Mouse (Mus musculus): ENCODE results near the gene Ifi27l2a. TPM values are rescaled to one million over a fixed set of nuclear protein-coding genes. Genes with fewer than 3 reads are reported as not detected.

Gene Ifi27l2a
- polyA plus RNA-seq (2015; fragmentation: Nextera tagmentation; extraction: Ambion mirVana) = 245 and 297 TPM in 2 replicates

GRCm38 (mm10) chr12:103443524-103443923 lies at the start of gene Ifi27l2a:
TSS of gene Ifi27l2a (minus strand) at chr12:103443680.

GRCm38 (mm10) chr12:103457140-103457539 lies 13.7 kb upstream of the Ifi27l2a start, which contains the start of gene Ifi27l2b:
TSS of gene Ifi27l2b (minus strand) at chr12:103457223.

GRCm38 (mm10) chr12:103433986-103434731 lies 9.3 kb downstream of the Ifi27l2a start, which contains the start of gene Ifi27:
TSS of gene Ifi27 (plus strand) at chr12:103434211.

GRCm38 (mm10) chr12:103425729-103426470 lies 17.6 kb downstream of the Ifi27l2a start, which contains the start of gene Ddx24:
TSS of gene Ddx24 (minus strand) at chr12:103425830.

GRCm38 (mm10) chr12:103407720-103408119 lies 35.8 kb downstream of the Ifi27l2a start, which contains the start of gene 9330161L09Rik:
TSS of gene 9330161L09Rik (minus strand) at chr12:103407820.

Other genes with a start within 250 kb of the Ifi27l2a start
- 0.52 and 0.98 TPM in 2 replicates for gene Prima1, start 201.5 kb downstream of the Ifi27l2a start, polyA plus RNA-seq (2015; fragmentation: Nextera tagmentation; extraction: Ambion mirVana)
- gene Fam181a, start 132.7 kb downstream of the Ifi27l2a start, polyA plus RNA-seq (2015; fragmentation: Nextera tagmentation; extraction: Ambion mirVana) = not detected in 2 replicates
- 58.8 and 63.2 TPM in 2 replicates for gene Asb2, start 87.7 kb downstream of the Ifi27l2a start, polyA plus RNA-seq (2015; fragmentation: Nextera tagmentation; extraction: Ambion mirVana)
- gene Otub2, start 55.0 kb downstream of the Ifi27l2a start, polyA plus RNA-seq (2015; fragmentation: Nextera tagmentation; extraction: Ambion mirVana) = 6.3 and 6.9 TPM in 2 replicates
- gene 9330161L09Rik, start 35.9 kb downstream of the Ifi27l2a start, polyA plus RNA-seq (2015; fragmentation: Nextera tagmentation; extraction: Ambion mirVana) = 0.16 and 0.22 TPM in 2 replicates
- 65.1 and 74.4 TPM in 2 replicates for gene Ddx24, start 17.9 kb downstream of the Ifi27l2a start, polyA plus RNA-seq (2015; fragmentation: Nextera tagmentation; extraction: Ambion mirVana)
- gene Ifi27, start 9.5 kb downstream of the Ifi27l2a start, polyA plus RNA-seq (2015; fragmentation: Nextera tagmentation; extraction: Ambion mirVana) = 98.4 and 105 TPM in 2 replicates
- 0.35 and 0.53 TPM in 2 replicates for gene Ifi27l2b, start 13.5 kb upstream of the Ifi27l2a start, polyA plus RNA-seq (2015; fragmentation: Nextera tagmentation; extraction: Ambion mirVana)
- gene Ppp4r4, start 88.6 kb upstream of the Ifi27l2a start, polyA plus RNA-seq (2015; fragmentation: Nextera tagmentation; extraction: Ambion mirVana) = 0.75 and 0.95 TPM in 2 replicates
- gene Serpina10, start 187.8 kb upstream of the Ifi27l2a start, polyA plus RNA-seq (2015; fragmentation: Nextera tagmentation; extraction: Ambion mirVana) = 0.12 TPM in 1 of 2 replicates, not detected in the other
- not detected in 2 replicates for gene Serpina6, start 213.5 kb upstream of the Ifi27l2a start, polyA plus RNA-seq (2015; fragmentation: Nextera tagmentation; extraction: Ambion mirVana)
- gene Serpina16, start 232.5 kb upstream of the Ifi27l2a start, polyA plus RNA-seq (2015; fragmentation: Nextera tagmentation; extraction: Ambion mirVana) = not detected in 2 replicates